Mouse (Mus musculus): Measurements from ENCODE around the gene Zfp949.

DNA sequence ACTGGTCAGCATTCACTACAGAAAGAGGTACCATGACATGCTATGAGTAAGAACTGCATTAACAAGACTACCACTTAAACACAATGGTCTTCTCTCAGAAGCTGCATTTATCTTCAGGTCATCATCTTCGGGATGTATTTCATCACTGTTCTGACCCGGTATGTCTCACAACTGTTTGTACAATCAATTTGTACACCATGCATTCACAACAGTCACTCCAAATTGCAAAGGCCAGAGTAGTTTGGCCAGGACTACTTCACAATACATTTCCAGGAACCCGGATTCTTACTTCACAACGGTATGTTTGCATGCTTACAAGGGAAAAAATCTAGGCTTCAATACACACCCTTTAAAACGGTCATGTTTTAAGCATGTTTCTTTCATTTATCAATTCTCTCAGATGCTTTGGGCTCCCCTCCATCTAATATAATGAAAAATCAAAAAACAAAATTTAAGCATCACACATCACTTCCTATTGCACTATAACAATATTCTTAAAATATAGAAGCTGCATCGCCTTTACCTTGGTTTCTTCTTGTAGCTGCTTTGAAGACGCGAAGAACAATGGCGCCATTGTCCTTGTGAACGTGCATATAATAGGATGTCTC, 25.8 kb upstream of the Zfp949 start:
- TF ChIP-seq CTCF (conservative IDR thresholded peaks at IDR 0.05 in 1 of 2, IDR thresholded peaks at IDR 0.05 in 1 of 2; ENCODE audit: low read depth in 2 of 2, low read length in 2 of 2) (no peak), ELF1 (IDR thresholded peaks at IDR 0.05; ENCODE audit: low read depth, low read length) (no peak), SIN3A (IDR thresholded peaks at IDR 0.05; ENCODE audit: low read length) (peak; percentile 79; the same call in 1 of the 2 replicates), POLR2A (IDR thresholded peaks at IDR 0.05; ENCODE audit: low read depth, low read length) (no peak), IRF4 (IDR thresholded peaks at IDR 0.05; ENCODE audit: low read depth, low read length) (no peak), EP300 (IDR thresholded peaks at IDR 0.05; ENCODE audit: low read length) (no peak), E2F4 (IDR thresholded peaks at IDR 0.05; ENCODE audit: insufficient replicate concordance, low read depth, low read length) (no peak), ZNF384 (IDR thresholded peaks at IDR 0.05; ENCODE audit: low read depth, low read length) (no peak), ETS1 (conservative IDR thresholded peaks at IDR 0.05; ENCODE audit: low read depth, low read length) (no peak)
